Mouse (Mus musculus) embryo, embryonic 11 days (tissue): ENCODE measurements at regions not wholly inside any gene's neighbourhood (a gene's known extent, or its start where the extent isn't known, plus 50 kb on each side); places are given as distances from the start of the nearest gene placed in this dataset.
A peak's percentile ranks its signal among the peaks of the same experiment; 100 is the strongest.
"Not testable (repeated sequence)": the region's sequence is repeated elsewhere in the genome, so short reads cannot be mapped to it uniquely, and the experiment has no call there.

ENCODE experiments used
- DNase-seq: peaks from one replicate; pipeline ENCODE4 v3.0.0-alpha.2; 2015

DNA sequence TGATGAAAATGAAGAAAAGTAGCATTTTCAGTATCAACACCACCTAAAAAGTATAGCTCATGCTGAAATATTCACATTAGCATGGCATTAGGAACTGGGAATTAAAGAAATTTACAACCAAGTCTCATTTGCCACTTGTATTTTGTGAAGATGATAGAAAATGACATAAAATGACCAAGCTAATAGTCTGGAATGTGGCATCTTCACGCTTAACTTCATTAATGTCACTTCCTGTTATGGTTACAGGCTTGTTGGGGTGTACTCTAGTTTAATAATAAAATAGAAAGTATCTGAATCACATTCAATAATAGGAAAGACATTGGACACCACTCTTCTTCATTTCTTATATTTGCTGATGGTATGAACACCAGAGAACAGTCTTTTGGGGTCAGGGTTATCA, 167.1 kb downstream of the Pcdh17 start:
- DNase-seq: no peak

DNA sequence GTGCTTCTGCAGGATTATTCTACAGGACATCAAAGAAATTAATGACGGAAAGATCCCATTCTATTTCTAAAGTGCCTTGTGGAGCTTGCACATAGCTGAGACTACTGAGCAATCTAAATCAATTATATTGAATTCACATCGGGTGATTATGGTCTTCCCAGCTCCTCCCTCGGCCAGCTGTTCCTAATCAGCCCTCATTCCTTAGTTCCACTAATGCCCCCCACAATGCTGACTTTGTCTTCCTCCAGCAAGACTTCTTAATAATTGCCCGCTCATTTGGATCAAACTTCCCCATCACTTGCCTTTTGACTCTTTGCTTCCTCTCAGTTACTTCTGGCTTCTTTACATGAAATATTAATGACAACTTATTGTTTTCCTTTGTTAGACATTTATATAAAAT, 169.2 kb downstream of the Pcdh17 start:
- peak; percentile 53 for DNase-seq

DNA sequence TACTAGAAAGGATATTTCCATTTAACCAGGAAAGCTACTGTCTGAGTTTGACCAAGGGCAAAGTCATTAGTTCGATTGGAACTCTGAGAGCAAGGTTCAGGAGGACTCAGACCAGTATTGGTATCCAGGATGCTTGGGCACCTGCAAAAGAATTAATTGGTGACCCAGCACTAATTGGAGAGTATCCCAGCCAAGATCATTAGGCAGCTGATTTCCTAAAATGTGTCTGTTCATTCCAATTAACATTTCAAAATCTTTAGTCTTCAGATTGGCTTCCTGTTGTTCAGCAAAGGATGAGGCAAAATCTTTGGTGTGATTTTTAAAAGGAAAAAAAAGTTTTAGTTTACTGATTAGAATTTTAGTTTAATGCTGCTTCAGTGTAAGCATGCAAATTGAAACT, 201.7 kb downstream of the Pcdh17 start:
- no peak for DNase-seq

DNA sequence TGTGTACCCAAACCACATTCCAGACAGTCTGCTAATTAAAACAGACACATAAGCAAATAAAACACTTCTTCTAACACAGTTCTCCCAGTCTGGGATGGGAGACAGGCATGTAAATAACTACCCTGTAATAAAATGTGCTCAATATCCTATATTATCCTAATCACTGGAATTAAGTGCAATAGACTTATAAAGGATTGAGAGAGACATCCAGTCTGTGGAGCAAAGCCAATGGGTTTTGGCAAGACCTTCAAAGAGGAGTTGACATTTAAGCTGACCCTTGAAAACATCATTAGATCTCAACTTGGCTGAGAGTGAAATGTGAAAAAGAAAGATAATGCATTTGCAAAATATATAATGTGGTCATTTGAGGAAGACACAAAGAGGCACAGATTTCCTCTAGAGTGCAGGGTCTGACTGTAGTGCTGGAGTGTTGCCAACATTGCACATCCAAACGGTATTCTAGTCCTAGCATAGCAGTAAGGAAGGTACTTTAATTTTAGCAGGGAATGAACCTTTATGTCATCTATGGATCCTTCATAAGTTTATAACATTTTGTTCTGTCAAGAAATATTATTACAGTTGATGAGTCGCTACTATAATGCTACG, 202.7 kb downstream of the Pcdh17 start:
- no peak for DNase-seq

DNA sequence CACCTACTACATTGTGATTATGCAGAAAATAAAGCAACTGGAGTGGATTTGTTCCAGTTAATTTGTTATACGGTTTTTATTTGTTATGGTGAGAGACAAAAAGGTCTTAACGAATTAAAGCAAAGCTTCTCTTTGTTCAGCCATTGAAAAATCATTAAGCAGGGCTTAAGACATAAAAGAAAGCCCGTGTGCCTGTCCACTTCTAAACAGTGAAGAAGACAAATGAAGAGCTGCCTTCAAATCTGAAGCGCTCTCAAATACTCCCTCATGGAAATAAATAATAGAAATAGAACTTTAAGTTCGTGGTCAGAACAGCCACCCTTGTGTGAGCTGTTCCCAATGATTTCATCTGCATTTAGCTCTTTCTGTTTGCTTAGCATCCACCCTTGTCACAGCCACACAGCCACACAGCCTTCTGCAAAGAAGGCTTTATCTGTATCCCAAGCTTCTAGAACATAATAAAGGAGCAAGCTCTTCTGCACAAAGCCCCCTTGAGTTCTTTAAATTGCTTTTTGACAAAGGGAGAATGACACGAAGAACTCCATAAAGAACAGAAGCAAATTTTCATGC, 215.9 kb downstream of the Pcdh17 start:
- peak; percentile 4 for DNase-seq

DNA sequence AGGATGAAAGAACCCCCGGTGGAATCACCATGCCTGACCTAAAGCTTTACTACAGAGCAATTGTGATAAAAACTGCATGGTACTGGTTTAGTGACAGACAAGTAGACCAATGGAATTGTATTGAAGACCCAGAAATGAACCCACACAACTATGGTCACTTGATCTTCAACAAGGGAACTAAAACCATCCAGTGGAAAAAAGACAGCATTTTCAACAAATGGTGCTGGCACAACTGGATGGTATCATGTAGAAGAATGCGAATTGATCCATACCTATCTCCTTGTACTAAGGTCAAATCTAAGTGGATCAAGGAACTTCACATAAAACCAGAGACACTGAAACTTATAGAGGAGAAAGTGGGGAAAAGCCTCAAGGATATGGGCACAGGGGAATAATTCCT, 224.3 kb downstream of the Pcdh17 start:
- DNase-seq: not testable (repeated sequence)

DNA sequence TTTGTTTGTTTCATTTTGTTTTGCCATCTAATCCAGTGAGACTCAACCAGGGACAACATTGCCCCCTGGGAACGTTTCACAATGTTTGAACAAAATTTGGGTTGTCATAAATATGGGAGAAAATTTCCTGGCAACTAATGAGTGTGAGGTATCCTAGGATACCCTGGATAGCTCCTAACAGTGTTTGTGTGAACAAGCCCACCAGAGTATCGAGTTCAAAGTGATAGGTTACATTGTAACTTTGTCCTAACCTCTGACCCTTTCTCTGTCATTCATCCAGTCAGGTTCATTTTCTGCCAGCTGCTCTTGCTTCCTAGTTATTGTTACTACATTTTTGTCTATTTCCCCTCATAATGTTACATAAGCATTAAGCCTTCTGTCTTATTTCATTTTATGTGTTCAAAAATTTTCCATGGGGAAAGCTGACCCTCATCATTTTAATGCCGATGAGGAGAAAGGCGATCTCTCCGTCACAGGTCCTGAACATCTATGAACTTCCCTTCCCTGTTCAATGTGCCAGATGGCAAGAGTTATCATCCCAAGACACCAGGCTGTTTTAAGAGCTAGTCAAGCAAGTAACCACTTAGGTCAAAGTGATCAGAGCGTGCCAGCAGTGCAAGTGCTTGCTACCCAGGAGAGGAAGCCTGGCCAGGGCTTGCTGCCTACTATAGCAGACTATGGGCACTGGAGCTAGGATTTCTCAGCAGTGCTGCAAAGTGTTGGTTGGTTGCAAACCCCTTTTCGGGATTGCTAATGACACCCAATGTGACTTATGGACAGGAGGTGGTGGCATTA, 228.5 kb downstream of the Pcdh17 start:
- DNase-seq: peak; percentile 3

DNA sequence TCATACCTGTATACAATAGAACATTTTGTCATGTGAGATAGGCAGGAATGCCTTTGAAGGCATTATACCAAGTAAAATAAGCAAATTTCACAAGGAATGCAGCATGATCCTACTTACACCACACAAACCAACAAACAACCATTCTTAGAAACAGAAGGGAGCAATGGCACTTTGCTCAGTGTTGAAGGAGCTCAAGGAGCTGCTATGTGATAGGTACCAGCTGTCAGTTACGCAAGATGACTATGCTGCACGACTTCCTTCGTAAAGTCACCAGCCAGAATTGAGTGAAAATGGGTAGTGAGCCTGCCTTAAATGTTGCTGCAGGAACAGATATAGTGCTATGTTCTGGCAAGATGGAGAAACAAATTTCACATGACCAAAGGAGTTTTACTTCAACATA, 243.5 kb downstream of the Pcdh17 start:
- DNase-seq: no peak

DNA sequence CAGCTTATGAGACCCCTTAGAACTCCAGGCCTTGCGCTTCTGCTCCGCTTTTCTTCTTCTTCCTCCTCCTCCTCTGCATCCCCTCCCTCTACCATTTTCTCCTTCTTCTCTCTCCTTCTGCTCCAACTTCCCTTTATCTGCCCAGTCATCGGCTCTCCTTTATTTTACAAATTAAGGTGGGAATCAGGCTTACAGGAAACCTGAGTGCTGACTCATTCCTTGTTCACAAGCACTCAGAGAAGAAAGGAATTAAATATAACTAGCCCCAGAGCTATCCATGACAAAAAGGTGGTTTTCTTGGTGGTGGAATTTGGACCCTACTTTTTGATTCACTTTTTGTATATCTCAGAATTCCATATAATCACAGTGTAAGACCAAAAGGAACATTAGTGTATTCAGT, 247.4 kb downstream of the Pcdh17 start:
- no peak for DNase-seq
